Mouse (Mus musculus): ENCODE measurements around the gene Bcl6. TPM values are rescaled to one million over a fixed set of nuclear protein-coding genes. Genes with fewer than 3 reads are reported as not detected.

Bcl6 gene
- polyA plus RNA-seq (2021), result 33.3 TPM

- CTCF ChIA-PET, result interaction anchor here (1.0 to 1.2 kb wide), 3 partner anchors 450 to 1075 kb away, joined by 3 to 4 read pairs (median 3); no protein-coding TSS in a partner anchor
- in situ Hi-C loops (cut with MboI; ENCODE audit: low pct_unique_long_range_greater_than_20kb), result loop anchor here (5.0 to 25.0 kb wide), 7 partner anchors 406 to 1356 kb away; partner anchors contain the start of gene Lpp
- TF ChIP-seq CTCF (IDR thresholded peaks at IDR 0.05), result no peak
- DNase-seq (ENCODE audit: low read depth, low spot score) (no peak), ATAC-seq (peak; percentile 55)
- POLR2A ChIA-PET, result interaction anchor here (0.7 to 2.2 kb wide), 13 partner anchors 220 to 1076 kb away, joined by 3 to 13 read pairs (median 4); partner anchors contain the start of gene Lpp
- no peaks in the 10 kb centered on the region for H3K27me3 ChIP-seq
Measured at GRCm38 (mm10) chr16:23988466-23989208, at the start of gene Bcl6, which contains the start of gene Gm37419. Gene Bcl6 (minus strand): TSS chr16:23988852. Gene Gm37419 (plus strand): TSS chr16:23988482.

- ChIA-PET CTCF (no interaction called here), POLR2A (no interaction called here)
- DNase-seq (ENCODE audit: low read depth, low spot score), result no peak
- in situ Hi-C loops (cut with MboI; ENCODE audit: low pct_unique_long_range_greater_than_20kb), result no loop called here
- no peak for ATAC-seq
- H3K27me3 ChIP-seq, result no peaks in the 10 kb centered on the region
- no peak for TF ChIP-seq CTCF (IDR thresholded peaks at IDR 0.05)
Measured at GRCm38 (mm10) chr16:24036398-24036797, 47.7 kb upstream of the Bcl6 start.

GRCm38 (mm10) chr16:24035767-24036166 lies 47.1 kb upstream of the Bcl6 start:
- DNase-seq (ENCODE audit: low read depth, low spot score), result no peak
- ChIA-PET POLR2A (no interaction called here), CTCF (no interaction called here)
- in situ Hi-C loops (cut with MboI; ENCODE audit: low pct_unique_long_range_greater_than_20kb), result no loop called here
- TF ChIP-seq CTCF (IDR thresholded peaks at IDR 0.05), result no peak
- ATAC-seq, result no peak
- H3K27me3 ChIP-seq, result no peaks in the 10 kb centered on the region

GRCm38 (mm10) chr16:24034450-24034849 lies 45.8 kb upstream of the Bcl6 start:
- POLR2A ChIA-PET, result interaction anchor here (0.8 kb wide), 1 partner anchor 16 kb away, joined by 3 read pairs; no protein-coding TSS in a partner anchor

GRCm38 (mm10) chr16:24033259-24033658 lies 44.6 kb upstream of the Bcl6 start:
- no peaks in the 10 kb centered on the region for H3K27me3 ChIP-seq
- DNase-seq (ENCODE audit: low read depth, low spot score) (no peak), ATAC-seq (no peak)
- POLR2A ChIA-PET, result no interaction called here
- TF ChIP-seq CTCF (IDR thresholded peaks at IDR 0.05), result no peak
- CTCF ChIA-PET, result no interaction called here
- in situ Hi-C loops (cut with MboI; ENCODE audit: low pct_unique_long_range_greater_than_20kb), result no loop called here

More at GRCm38 (mm10) chr16:24034450-24034849, 45.8 kb upstream of the Bcl6 start:
- no peak for ATAC-seq
- H3K27me3 ChIP-seq, result no peaks in the 10 kb centered on the region
- DNase-seq (ENCODE audit: low read depth, low spot score), result no peak
- in situ Hi-C loops (cut with MboI; ENCODE audit: low pct_unique_long_range_greater_than_20kb), result no loop called here
- CTCF ChIA-PET, result no interaction called here
- TF ChIP-seq CTCF (IDR thresholded peaks at IDR 0.05), result no peak

GRCm38 (mm10) chr16:24029965-24030672 lies 41.5 kb upstream of the Bcl6 start:
- ChIA-PET CTCF (no interaction called here), POLR2A (no interaction called here)
- H3K27me3 ChIP-seq, result no peaks in the 10 kb centered on the region
- in situ Hi-C loops (cut with MboI; ENCODE audit: low pct_unique_long_range_greater_than_20kb), result no loop called here
- DNase-seq (ENCODE audit: low read depth, low spot score), result no peak
- ATAC-seq, result no peak
- TF ChIP-seq CTCF (IDR thresholded peaks at IDR 0.05), result no peak

- DNase-seq (ENCODE audit: low read depth, low spot score), result no peak
- ATAC-seq, result no peak
- H3K27me3 ChIP-seq, result no peaks in the 10 kb centered on the region
- ChIA-PET POLR2A (no interaction called here), CTCF (no interaction called here)
- in situ Hi-C loops (cut with MboI; ENCODE audit: low pct_unique_long_range_greater_than_20kb), result no loop called here
- TF ChIP-seq CTCF (IDR thresholded peaks at IDR 0.05), result no peak
Measured at GRCm38 (mm10) chr16:24025442-24025841, 36.8 kb upstream of the Bcl6 start.

- TF ChIP-seq CTCF (IDR thresholded peaks at IDR 0.05), result no peak
- no peak for DNase-seq (ENCODE audit: low read depth, low spot score)
- CTCF ChIA-PET, result no interaction called here
- POLR2A ChIA-PET, result no interaction called here
- H3K27me3 ChIP-seq, result no peaks in the 10 kb centered on the region
- ATAC-seq, result no peak
- in situ Hi-C loops (cut with MboI; ENCODE audit: low pct_unique_long_range_greater_than_20kb), result no loop called here
Measured at GRCm38 (mm10) chr16:24022605-24023004, 34.0 kb upstream of the Bcl6 start.

GRCm38 (mm10) chr16:24021722-24022121 lies 33.1 kb upstream of the Bcl6 start:
- TF ChIP-seq CTCF (IDR thresholded peaks at IDR 0.05), result no peak
- H3K27me3 ChIP-seq, result no peaks in the 10 kb centered on the region
- DNase-seq (ENCODE audit: low read depth, low spot score), result no peak
- POLR2A ChIA-PET, result no interaction called here
- ATAC-seq, result no peak
- in situ Hi-C loops (cut with MboI; ENCODE audit: low pct_unique_long_range_greater_than_20kb), result no loop called here
- CTCF ChIA-PET, result no interaction called here

GRCm38 (mm10) chr16:24016742-24017141 lies 28.1 kb upstream of the Bcl6 start:
- in situ Hi-C loops (cut with MboI; ENCODE audit: low pct_unique_long_range_greater_than_20kb), result no loop called here
- ChIA-PET POLR2A (no interaction called here), CTCF (no interaction called here)
- DNase-seq (ENCODE audit: low read depth, low spot score) (no peak), ATAC-seq (no peak)
- TF ChIP-seq CTCF (IDR thresholded peaks at IDR 0.05), result no peak
- no peaks in the 10 kb centered on the region for H3K27me3 ChIP-seq

- H3K27me3 ChIP-seq, result no peaks in the 10 kb centered on the region
- DNase-seq (ENCODE audit: low read depth, low spot score) (peak; percentile 58), ATAC-seq (peak; percentile 54)
- ChIA-PET CTCF (no interaction called here), POLR2A (no interaction called here)
- in situ Hi-C loops (cut with MboI; ENCODE audit: low pct_unique_long_range_greater_than_20kb), result no loop called here
- no peak for TF ChIP-seq CTCF (IDR thresholded peaks at IDR 0.05)
Measured at GRCm38 (mm10) chr16:24016273-24016672, 27.6 kb upstream of the Bcl6 start.
